Mouse (Mus musculus) kidney, adult 2 months (tissue): ENCODE results near the gene Flt3l.
"Not testable (repeated sequence)": the region's sequence is repeated elsewhere in the genome, so short reads cannot be mapped to it uniquely, and the experiment has no call there.

Source experiments
- CTCF ChIP-seq: fragments of 200-500 bp; conservative IDR thresholded peaks from 2 replicates; pipeline ENCODE4 v1.5.1; 2011; ENCODE audit warnings: low read depth, mild to moderate bottlenecking, control low read depth, low read length, moderate library complexity, mixed read lengths; ENCODE audit not compliant: insufficient read depth, insufficient read length
- POLR2A ChIP-seq: fragments of 200-500 bp; IDR thresholded peaks from one replicate; pipeline ENCODE4 v1.6.1; 2011; ENCODE audit warnings: low read depth, low read length, control low read depth

DNA sequence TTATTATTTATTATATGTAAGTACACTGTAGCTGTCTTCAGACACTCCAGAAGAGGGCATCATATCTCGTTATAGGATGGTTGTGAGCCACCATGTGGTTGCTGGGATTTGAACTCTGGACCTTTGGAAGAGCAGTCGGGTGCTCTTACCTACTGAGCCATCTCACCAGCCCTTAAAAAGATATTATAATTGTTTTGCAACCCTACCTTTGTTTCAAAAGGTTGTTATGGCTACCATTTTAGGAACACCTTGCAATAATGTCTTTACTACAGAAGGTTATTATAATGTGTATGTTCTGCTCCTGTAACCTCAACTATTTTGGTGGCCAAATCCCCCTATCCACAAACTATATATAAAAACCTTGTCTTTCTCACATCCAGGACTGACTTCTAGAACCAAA, 16.8 kb upstream of the Flt3l start:
- TF ChIP-seq CTCF, POLR2A: not testable (repeated sequence)
